Mouse (Mus musculus): Measurements from ENCODE around the gene Itprid2.

The Itprid2 gene

GRCm38 (mm10) chr2:79651185-79651584 is 16.0 kb downstream of the Itprid2 start:
- peak; percentile 13 for DNase-seq (ENCODE audit: low spot score)

GRCm38 (mm10) chr2:79651701-79652100 is 16.5 kb downstream of the Itprid2 start:
- DNase-seq (ENCODE audit: low spot score), result no peak

DNA sequence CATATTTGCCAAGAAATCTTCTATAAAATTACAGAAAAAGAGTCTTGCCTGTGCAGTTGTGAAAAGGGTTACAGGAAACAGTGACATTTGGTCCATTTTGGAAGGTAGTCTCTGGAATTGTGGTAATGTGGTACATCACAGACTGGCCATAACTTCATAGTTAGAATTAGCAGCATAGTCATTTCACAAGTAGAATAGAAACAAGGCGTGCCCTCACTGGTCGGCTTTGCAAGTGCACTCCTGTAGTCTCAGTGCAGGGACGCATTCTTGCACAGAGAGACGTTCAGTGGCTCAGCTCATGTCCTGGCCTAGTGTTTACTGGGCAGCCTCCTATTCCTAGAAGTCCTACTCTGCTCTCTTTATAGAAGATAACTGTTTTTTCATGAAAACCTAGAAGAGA is 17.4 kb downstream of the Itprid2 start:
- no peak for DNase-seq (ENCODE audit: low spot score)

DNA sequence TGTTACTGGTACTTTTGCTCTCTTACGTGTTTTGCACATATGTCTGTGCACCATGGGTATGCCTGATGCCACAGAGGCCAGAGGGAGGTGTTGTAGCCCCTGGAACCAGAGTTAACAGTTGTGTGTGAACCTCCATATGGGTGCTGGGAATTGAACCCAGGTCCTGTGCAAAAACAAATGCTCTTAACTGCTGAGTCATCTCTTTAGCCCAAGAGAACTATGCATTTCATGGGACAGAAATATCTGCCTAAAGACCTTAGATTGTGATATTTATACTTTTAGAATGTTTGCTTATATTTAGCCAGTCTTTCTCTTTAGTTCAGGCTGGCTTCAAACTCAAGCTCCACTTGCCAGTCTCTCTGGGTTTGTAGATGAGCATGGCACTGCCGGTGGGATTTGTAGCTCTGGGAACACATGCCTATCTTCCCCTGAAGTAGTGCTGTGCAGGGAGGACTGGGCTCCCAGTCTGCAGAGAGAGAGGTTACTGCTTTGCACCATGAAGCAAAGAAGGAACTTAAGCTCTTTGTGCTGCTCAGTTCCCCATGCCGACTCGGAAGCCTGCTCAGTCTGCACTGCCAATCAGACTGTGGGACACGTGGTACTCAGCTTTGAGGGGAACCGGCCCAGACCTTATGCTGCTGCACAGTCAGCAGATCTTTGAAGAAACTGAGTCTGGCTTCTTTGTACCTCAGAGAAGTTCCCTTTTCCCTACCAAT is 18.1 kb downstream of the Itprid2 start:
- DNase-seq (ENCODE audit: low spot score), result peak; percentile 10

- DNase-seq (ENCODE audit: low spot score), result no peak
Measured at GRCm38 (mm10) chr2:79653809-79654164, 18.6 kb downstream of the Itprid2 start.

DNA sequence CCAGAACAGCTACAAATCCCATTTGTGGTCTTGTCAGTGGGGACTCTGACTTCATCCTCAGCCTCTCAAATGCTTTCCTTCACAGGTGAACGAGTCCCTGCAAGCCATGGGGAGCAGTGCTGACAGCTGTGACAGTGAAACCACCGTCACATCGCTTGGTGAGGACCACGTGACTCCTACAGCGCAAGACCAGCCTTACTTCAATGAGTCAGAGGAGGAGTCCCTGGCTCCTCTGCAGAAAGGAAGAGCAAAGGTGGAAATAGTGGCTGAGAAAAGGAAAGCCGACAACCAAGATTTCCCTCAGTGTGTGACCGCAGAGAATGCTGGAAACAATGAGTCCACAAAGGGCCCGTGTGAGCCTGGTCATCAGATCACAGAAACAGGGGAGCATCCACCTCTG is 21.9 kb downstream of the Itprid2 start:
- no peak for DNase-seq (ENCODE audit: low spot score)

DNA sequence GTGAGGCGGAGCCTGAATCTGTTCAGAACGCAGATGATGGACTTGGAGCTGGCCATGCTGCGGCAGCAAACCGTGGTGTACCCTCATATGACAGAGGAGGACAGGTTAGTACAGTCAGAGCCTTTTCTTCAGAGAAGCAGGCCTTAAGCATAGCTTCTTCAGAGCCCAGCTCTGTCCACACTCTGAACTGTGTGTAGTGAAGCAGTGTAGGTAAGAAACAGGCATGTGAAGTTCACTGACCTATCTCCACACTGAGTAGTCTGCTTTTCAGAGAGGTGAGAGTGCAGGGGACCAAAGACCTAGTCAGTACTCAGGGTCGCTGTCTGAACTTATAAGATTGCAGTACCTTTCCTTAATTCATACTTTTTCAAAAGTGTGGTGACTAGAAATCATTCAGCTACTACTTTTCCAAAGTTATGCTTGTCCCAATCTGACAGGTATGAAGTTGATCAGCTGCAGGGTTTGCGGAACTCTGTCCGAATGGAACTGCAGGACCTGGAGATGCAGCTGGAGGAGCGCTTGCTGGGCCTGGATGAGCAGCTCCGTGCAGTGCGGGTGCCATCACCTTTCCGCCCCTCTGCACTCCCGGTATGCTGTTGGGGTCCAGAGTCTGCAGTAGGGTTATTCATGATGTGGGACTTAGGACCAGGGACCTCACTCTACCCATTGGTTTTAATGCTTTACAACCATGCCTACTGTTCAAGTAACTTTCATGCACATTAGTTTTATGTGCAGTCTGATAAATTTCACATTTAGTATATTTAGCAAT is 25.4 kb downstream of the Itprid2 start:
- no peak for DNase-seq (ENCODE audit: low spot score)

DNA sequence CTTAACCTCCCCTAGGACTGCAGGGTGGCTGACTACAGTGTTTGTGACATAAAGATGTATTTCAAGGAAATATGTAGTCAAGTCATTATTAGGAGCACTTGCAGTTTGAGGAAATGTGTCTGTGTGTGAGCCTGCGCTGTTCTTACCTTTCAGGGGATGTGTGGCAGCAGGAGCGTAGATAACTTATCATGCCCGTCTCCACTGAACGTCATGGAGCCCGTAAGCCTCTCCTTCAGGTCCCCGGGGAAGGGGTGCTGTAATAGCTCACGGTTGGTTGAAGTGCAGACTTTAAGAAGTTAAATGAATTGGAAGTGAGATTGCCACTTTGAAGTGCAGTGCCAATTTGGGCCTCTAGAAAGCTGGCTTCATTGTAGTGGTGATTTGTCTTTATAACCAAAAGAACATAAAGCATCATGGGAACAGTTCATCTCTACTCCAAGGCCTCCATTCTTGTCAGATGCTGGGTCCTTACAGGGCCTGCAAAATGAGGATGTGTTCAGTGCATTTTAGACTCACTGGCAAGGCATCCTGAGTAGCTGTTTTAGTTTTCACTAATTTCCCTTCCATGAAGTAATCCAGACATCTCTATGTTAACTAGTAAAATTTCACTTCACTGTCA is 26.4 kb downstream of the Itprid2 start:
- DNase-seq (ENCODE audit: low spot score), result no peak

DNA sequence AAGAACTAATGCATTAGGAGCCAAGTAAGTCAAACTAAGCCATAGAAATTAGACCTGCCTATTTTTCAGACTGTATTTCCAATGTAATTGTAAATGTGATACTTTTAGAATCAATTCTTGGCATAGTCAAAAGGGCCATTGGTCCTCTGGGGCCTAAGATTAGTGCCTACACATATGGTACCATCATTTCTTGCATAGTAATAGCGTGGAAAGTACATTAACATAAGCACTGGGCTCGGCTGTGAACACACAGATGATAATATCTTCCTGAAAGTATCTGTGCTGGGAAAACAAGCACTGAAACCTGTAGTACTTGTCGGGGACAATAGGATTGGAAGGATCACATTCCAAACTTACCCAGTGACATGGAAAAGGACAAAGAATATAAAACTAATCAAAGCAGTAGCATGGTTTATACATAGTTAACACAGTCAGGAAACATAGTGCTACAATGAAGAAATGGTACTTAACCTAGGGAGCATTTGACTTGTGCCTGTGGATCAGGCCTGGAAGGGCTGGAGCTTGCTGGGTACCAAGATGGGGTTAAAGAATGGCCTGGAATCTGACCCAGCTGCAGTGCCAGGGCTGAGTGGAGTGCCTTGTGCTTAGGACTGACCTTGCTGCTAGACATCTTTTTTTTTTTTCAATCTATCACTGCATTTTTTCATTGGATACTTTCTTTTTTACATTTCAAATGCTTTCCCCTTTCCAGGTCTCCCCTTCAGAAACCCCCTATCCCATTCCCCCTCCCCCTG is 29.6 kb downstream of the Itprid2 start:
- no peak for DNase-seq (ENCODE audit: low spot score)

GRCm38 (mm10) chr2:79665492-79665891 is 30.3 kb downstream of the Itprid2 start:
- no peak for DNase-seq (ENCODE audit: low spot score)

DNA sequence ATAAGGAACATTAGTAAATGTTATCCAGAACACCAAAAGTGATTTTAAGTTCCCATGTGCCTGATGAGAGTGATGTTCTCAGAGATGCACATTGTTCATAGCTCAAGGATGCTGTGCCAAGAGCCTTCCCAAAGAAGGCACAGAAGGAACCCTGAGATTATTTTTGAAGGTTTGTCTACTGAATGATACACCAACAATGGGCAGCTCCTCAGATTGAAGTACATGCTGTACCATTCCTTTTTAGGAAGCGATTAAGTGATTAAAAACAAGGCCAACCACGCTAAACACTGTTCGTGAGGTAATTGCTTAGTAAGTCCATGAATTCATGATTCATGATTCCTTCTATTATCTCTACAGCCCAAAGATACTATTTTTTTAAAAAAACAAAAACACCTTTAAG is 40.1 kb downstream of the Itprid2 start:
- DNase-seq (ENCODE audit: low spot score), result no peak

DNA sequence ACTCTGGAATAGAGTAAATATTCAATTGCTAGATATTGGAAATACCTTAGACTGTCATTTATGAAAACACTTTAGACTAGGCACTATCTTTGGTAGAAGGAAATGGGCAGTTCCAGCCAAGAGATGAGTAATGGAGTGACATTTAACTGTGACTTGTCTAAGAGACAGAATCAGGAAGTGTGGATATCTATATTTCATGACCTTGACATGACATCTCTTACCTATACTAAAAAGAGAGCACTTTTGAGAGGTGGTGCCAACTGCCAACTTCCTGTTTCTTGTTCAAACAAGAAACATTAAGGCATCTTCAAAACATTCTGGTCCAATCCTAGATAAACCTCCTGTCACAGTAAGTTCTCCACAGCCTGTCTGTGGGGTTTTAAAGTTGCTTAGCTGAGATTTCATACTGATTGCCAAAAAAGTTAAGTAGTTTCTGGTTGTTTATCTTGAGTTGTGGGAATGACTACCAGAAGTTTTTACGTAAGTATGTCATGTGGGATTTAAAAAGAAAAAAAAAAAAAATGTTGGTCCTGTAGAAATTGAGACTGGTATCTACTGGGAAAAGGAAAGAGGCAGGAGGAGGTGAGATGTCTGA is 42.6 kb downstream of the Itprid2 start:
- no peak for DNase-seq (ENCODE audit: low spot score)

- no peak for DNase-seq (ENCODE audit: low spot score)
Measured at GRCm38 (mm10) chr2:79681672-79682071, 46.5 kb downstream of the Itprid2 start.

GRCm38 (mm10) chr2:79683258-79683657 is 48.1 kb downstream of the Itprid2 start:
- DNase-seq (ENCODE audit: low spot score), result no peak

GRCm38 (mm10) chr2:79690838-79691237 is 55.7 kb downstream of the Itprid2 start:
- no peak for DNase-seq (ENCODE audit: low spot score)

DNA sequence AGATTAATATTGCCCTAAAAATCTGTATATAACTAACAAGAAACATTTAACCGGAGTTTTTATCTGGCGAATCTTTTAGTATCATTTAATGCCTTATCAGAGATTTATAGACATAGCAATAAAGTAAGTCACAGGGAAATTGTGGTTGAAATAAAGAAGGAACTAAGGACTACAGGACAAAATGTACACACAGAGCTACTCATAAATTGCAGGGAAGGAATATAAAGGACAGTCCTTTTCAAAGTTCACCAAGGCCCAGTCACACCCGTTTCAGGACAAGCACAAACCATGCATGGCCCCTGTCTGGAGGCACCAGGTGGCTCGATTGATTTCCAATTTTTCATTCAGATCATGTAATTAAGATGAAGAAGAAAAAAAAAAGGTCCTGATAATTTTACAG is 60.0 kb downstream of the Itprid2 start:
- DNase-seq (ENCODE audit: low spot score), result no peak

- no peak for DNase-seq (ENCODE audit: low spot score)
Measured at GRCm38 (mm10) chr2:79695939-79696338, 60.8 kb downstream of the Itprid2 start.

DNA sequence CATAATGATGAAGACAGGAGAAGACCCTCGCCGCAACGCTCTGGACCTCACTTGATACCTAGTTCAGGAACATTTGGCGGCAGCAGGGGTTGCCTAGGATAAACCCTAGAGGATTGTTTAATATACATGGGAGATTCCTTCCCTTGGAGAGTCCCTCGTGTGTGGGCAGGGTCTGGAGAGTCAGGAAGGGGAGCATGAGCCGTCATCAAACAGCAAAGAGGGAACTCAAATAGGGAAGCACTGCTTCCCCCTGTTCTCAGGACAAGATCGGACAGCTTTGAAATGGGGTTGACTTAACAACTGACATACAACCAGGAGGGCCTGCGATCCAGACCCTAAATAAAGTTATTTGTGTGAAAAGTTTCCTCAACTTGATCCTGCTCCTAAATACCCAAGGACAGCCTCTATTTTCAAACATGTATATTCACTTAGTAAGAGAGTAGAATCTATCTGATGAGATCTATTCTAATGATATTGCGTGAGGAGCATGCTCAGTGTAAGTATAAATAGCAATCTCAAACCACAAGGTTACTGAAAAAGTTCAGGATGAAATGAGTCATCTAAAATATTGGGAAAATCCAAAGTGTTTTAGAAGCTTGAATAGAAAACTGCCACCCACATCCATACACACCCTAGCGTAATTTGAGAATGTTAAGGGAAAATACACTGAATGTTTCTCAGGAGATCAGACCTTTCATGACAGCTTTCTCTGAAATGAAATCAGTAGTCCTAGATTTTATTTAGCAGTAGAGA is 61.5 kb downstream of the Itprid2 start:
- no peak for DNase-seq (ENCODE audit: low spot score)

DNA sequence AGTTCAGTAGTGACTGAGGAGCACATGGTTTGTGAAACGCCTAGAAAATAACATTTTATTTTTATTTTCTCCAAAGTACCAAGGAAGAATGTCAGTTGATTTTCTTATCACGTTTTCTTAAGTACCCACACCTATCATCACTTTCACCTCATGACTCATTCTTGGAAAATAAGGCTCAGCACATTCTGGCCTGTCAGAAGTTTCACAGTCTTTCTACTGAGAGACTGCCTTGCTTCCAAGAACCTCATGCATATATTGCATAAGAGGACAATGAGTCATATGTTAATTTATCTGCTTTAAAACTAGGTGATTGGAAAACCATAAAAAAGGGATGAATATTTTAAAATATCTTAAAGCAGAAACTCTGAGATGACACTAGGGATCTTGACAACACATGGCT is 63.0 kb downstream of the Itprid2 start:
- DNase-seq (ENCODE audit: low spot score), result no peak

DNA sequence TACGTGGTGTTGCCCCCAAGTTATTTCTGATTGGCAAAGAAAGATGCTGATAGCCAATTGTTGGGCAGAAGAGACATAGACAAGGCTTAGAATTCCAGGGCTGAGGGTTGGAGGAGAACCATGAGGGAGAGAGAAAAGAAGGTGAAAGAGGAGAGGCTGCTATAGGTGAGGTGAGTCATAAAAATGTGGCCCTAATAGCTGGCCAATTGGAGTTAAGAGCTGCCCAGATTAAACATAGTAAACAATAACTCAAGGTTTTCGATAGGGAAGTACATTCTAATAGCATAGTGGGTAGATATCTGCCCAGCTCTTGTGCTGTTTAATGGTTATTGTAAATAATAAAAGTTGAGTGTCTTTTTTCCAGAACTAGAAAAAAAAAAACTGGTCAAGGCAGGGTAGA is 69.6 kb downstream of the Itprid2 start:
- DNase-seq (ENCODE audit: low spot score), result no peak

DNA sequence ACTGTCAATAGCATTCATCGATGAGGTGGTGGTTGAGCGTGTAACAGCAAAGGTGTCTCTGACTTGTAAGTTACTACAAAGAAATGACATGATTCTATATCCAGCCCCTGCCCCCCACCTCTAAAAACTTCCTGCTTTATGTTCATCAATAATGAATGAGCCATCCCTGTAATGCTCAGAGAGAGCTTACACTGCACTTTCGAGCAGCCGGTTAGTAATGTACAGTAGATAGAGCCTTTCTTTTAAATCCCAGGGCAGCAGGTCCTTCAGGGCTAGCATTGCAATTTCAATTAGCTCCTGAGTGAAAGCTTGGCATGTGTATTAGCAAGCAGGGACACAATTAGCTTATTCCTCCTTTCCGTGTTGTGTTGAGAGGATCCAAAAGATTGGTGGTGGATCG is 72.4 kb downstream of the Itprid2 start, which contains the start of gene Ppp1r1c:
Gene Ppp1r1c (plus strand): TSS at position 206 of the 400 bp plus-strand sequence.
- no peak for DNase-seq (ENCODE audit: low spot score)
